Mouse (Mus musculus): Measurements from ENCODE around the gene Snhg11. TPM values are rescaled to one million over a fixed set of nuclear protein-coding genes. Genes with fewer than 3 reads are reported as not detected.
A peak's percentile ranks its signal among the peaks of the same experiment; 100 is the strongest.

Gene Snhg11
- total RNA-seq (2021) = 100 to 1,000 TPM; 812 to 868 TPM
- long read RNA-seq, experiment 1, full-length matches to known transcripts = 32 of 239 reads
- long read RNA-seq, experiment 1, partial matches to known transcripts = 22 of 239 reads
- long read RNA-seq, experiment 1, other reads (novel, unspliced or antisense) = 185 of 239 reads
- long read RNA-seq, experiment 2, full-length matches to known transcripts = 71 of 354 reads
- long read RNA-seq, experiment 2, partial matches to known transcripts = 18 of 354 reads
- long read RNA-seq, experiment 2, other reads (novel, unspliced or antisense) = 265 of 354 reads

DNA sequence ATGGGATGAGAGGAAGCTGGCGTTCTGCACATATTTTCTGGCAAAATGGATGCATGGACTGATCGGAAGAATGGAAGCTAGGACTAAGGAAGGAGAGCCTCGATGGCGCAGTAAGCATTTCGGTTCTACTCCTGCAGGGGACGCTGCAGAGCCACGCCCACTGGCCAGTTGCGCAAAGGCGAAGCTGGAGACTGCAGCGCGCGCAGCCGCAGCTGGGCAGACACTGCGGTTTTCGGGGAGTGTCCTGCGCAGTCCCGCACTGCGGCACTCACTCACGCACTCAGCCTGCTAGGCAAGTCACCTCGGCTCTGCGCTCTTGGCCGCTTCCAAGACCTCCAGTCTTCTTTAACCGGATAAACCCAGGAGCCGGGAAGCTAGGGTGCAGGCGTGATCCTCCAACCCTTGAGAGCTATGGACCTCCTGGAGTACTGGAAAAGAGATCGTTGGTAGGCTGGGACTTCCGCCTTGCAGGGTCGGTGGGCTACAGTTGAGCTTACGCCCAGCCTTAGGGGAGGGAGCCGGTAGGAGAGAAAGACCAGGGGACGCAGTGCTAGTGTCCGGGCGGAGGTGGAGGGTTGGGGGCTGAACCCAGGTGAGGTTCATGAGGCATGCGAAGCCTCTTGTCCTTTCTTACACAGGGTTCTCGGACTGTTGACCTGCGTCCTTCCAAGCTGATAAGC is at the start of gene Snhg11:
Gene Snhg11, plus strand, starts transcription at position 196 of the 680 bp plus-strand sequence.
- Histone ChIP-seq H3K4me3 (peak within 1 kb of the TSS; percentile 74), H3K27ac (peak within 1 kb of the TSS; percentile 100)
- intact Hi-C loops (cut with DNase I) = loop anchor here (1.0 kb wide), 1 partner anchor 14 kb away; no protein-coding TSS in a partner anchor
- DNase-seq (ENCODE audit: extremely low spot score in 1 of 2, low spot score in 2 of 2) = peak; percentile 91 to 97
- peak; percentile 92 for TF ChIP-seq CTCF (IDR thresholded peaks at IDR 0.05)

DNA sequence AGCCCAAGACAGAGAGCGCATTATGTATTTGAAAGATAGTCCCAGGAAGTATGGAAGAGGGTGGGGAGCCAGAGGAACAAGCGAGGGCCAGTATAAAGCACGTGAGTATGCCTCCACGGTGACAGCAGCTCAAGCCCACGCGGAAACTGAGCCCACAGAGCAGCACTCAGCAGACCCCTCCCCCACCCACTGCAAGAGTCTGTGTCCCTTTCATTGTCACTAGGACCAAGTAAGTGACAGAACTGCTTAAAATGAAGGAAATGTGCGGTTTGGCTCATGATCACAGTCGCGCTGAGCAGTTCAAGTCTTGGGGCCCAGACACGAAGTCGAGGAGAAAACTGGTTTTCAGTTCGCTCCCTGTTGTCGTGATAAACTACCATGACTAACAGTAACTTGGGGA is 41.1 kb upstream of the Snhg11 start:
- no peak overlapping the region for H3K27ac ChIP-seq
- intact Hi-C loops (cut with DNase I) = no loop called here
- no peak for DNase-seq (ENCODE audit: extremely low spot score in 1 of 2, low spot score in 2 of 2)
- no peak for TF ChIP-seq CTCF (IDR thresholded peaks at IDR 0.05)
- H3K4me3 ChIP-seq = no peak overlapping the region

DNA sequence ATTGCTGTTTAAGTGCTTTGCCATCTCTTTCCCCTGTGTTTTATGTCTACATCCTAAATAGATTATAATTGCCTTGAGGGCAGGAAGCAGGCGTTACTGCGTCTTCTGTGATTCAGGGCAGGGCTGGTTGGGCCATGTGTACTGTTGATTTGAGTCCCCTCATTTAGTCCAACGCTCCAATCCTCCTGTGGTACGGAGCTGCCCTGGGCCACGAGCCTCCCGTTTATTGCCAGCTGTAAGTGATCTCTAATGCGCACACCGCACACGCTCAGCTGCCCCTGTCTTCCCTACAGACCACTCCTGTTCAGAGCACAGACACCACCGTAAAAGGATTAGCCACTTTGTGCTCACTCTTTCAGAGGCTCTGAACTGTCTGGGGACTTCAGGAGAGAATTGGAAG is 37.7 kb upstream of the Snhg11 start:
- intact Hi-C loops (cut with DNase I) = no loop called here
- TF ChIP-seq CTCF (IDR thresholded peaks at IDR 0.05) = no peak
- Histone ChIP-seq H3K4me3 (no peak overlapping the region), H3K27ac (no peak overlapping the region)
- no peak for DNase-seq (ENCODE audit: extremely low spot score in 1 of 2, low spot score in 2 of 2)

DNA sequence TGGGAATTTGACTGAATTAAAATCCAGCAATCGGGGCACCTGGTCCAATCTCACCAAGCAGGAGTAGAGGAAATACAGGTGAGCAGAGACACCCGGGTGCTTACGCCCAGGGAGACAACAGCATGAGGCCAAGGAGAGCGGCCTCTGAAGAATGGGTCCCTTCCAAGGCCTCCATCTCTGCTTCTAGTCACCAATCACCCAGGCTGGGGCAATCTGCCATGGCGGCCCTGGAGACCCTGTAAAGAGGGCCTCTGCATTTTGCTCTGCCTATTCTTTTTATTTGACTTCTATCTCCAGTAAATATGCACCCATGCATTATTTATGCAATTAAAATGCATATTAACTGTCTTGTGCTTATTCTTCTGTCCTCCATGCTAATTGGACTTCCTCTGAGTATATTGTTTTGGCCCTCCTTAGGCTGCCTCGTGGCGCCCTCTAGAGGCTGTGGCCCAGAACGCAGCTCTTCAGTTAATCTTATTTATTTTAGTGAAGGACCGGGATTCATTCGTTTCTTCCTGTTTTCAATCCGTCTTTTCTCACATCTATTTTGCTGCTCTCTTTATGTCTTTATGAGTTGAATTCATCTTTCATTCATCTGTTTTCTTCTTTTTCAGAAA is 35.4 kb upstream of the Snhg11 start:
- peak; percentile 94 for TF ChIP-seq CTCF (IDR thresholded peaks at IDR 0.05)
- intact Hi-C loops (cut with DNase I) = loop anchor here (2.0 to 5.0 kb wide), 3 partner anchors 58 to 733 kb away; no protein-coding TSS in a partner anchor
- no peak overlapping the region for H3K27ac ChIP-seq
- H3K4me3 ChIP-seq = no peak overlapping the region
- DNase-seq (ENCODE audit: extremely low spot score in 1 of 2, low spot score in 2 of 2) = peak; percentile 61 to 62

DNA sequence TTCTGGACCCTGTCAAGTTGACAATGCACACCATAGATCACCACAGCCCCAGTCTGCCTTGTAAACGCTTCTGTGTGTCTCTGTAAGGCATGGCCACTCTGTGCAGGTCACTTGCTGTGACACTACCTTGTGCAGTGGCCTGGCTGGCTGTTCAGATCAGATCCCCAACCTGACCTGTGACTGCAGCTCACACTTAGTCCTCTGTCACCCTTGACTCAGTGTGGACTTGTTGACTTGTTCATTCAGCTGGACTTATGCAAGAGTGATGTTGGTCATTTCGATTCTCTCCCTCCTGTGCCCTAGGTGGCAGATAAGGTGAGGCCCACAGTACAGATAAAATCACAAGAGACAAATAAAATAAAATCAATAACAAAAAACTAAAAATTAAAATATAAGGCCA is 34.1 kb upstream of the Snhg11 start:
- intact Hi-C loops (cut with DNase I) = loop anchor here (2.0 to 5.0 kb wide), 3 partner anchors 59 to 734 kb away; no protein-coding TSS in a partner anchor
- no peak for TF ChIP-seq CTCF (IDR thresholded peaks at IDR 0.05)
- Histone ChIP-seq H3K27ac (no peak overlapping the region), H3K4me3 (no peak overlapping the region)
- DNase-seq (ENCODE audit: extremely low spot score in 1 of 2, low spot score in 2 of 2) = no peak

DNA sequence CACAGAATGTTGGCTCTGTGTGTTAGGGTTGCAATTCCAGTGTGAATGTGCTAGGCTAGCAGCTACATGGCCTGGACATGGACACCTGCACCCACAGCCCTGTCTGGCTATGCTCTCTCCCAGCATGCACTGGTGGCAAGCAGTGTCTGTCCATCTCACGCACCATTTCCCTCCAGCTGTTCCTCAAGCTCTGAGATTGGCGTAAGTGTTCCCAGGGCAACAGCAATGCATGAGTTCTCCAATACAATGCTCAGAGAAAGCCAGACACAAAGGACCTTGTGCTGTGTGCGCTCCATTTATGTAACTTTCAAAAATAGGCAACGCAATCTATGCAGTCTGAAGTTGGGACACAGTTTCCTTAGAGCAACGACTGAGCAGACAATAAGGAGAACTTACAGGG is 31.9 kb upstream of the Snhg11 start:
- no peak for DNase-seq (ENCODE audit: extremely low spot score in 1 of 2, low spot score in 2 of 2)
- no peak for TF ChIP-seq CTCF (IDR thresholded peaks at IDR 0.05)
- H3K27ac ChIP-seq = no peak overlapping the region
- no peak overlapping the region for H3K4me3 ChIP-seq
- intact Hi-C loops (cut with DNase I) = loop anchor here (5.0 kb wide), 2 partner anchors 61 to 736 kb away; no protein-coding TSS in a partner anchor

DNA sequence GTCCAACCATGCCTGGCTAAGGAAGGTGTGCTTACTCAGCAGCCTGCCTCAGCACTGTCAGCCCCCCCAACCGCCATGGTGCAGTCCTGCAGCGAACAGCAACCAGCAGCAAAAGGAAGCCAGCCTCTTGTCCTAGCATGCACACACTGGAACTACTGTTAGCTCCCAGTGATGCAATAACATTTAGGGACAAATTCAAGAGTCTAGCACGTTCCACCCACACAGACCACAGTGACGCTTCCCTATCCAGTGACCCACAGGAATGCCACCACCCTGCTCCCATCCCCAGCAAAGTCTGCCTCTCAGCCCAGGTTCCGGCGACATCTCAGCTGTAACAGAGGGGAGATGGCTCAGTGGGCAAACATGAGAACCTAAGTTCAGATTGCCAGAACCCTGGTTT is 29.0 kb upstream of the Snhg11 start:
- intact Hi-C loops (cut with DNase I) = no loop called here
- no peak for TF ChIP-seq CTCF (IDR thresholded peaks at IDR 0.05)
- Histone ChIP-seq H3K27ac (no peak overlapping the region), H3K4me3 (no peak overlapping the region)
- DNase-seq (ENCODE audit: extremely low spot score in 1 of 2, low spot score in 2 of 2) = no peak

DNA sequence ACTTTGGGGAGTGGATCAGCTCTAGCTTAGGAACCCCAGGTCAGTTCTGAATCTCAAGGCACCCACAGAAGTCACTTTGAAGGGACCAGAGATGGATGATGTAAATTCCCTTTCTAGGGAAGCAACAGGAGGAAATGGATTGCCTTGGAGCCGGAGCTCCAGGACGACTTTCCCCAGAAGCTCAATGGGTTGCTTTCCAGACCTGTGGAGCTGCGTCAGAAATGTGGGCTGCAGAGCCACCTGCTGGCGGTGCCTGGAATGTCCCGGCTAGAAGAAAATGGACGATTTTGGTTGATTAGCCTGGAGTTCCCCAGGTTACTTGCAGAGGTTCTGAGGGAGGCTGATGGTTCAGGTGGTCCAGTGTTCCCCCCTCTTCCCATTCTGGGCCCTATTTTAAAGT is 27.6 kb upstream of the Snhg11 start:
- Histone ChIP-seq H3K4me3 (no peak overlapping the region), H3K27ac (no peak overlapping the region)
- intact Hi-C loops (cut with DNase I) = loop anchor here (2.0 kb wide), 2 partner anchors 137 to 299 kb away; no protein-coding TSS in a partner anchor
- TF ChIP-seq CTCF (IDR thresholded peaks at IDR 0.05) = peak; percentile 92
- DNase-seq (ENCODE audit: extremely low spot score in 1 of 2, low spot score in 2 of 2) = peak; percentile 63 to 69

DNA sequence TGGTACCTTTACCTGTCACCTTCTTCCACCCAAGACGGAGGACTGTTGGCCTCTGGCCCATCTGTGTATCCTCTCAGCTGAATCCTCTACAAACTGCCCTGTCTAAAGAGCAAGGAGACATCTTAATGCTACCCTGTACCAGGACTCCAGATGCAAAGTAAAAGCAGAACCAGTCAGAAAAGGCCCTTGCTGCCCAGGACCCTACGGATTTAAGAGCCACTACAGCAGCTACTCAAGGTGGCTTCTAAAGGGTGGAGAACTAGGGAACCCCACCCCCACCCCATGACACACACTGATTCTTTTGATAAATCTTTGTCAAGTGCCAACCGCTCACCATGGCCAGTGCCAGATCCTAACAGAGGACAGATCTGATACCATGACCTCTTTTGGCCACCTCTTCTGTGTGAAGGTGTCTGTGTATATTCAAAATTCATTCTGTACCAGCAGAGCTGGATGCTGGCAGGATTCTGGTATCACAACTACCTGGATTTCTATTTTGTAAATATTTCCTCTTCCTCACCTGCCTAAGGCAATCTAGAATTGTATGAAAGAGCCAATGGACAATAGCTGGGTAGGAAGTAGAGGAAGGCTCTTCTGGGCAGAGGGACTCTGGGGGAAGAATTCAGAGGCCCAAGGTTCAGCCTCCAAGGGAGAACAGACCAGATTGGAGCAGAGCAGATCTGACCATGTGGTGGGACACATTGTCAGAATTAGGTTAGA is 22.5 kb upstream of the Snhg11 start:
- no peak for TF ChIP-seq CTCF (IDR thresholded peaks at IDR 0.05)
- DNase-seq (ENCODE audit: extremely low spot score in 1 of 2, low spot score in 2 of 2) = no peak
- H3K27ac ChIP-seq = no peak overlapping the region
- H3K4me3 ChIP-seq = no peak overlapping the region
- intact Hi-C loops (cut with DNase I) = no loop called here

DNA sequence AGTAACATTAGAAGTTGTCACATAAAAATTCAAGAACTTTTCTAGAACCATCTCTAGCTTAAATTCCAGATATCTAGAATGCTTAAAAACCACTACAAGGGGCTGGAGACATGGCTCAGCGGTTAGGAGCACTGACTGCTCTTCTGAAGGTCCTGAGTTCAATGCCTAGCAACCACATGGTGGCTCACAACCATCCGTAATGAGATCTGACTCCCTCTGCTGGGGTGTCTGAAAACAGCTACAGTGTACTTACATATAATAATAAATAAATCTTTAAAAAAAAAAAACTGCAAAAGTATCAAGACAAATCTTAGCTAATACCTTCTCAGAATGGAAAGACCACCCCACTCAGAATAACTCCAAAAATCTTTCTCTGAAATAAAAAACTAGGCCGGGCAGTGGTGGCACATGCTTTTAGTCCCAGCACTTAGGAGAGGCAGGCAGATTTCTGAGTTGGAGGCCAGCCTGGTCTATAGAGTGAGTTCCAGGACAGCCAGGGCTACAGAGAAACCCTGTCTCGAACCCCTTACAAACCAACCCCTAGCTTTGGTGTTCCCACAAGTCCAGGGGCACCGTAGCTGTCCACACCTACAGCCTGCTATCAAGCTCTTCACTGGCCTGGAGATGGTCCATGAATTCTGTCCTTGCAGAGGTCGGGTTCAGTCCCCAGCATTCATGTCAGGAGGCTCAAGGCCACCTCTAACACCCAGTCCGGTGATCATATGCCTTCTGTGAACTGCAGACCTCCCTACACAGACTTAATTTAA is 20.9 kb upstream of the Snhg11 start:
- Histone ChIP-seq H3K27ac (no peak overlapping the region), H3K4me3 (no peak overlapping the region)
- intact Hi-C loops (cut with DNase I) = no loop called here
- no peak for DNase-seq (ENCODE audit: extremely low spot score in 1 of 2, low spot score in 2 of 2)
- peak; percentile 22 for TF ChIP-seq CTCF (IDR thresholded peaks at IDR 0.05)

DNA sequence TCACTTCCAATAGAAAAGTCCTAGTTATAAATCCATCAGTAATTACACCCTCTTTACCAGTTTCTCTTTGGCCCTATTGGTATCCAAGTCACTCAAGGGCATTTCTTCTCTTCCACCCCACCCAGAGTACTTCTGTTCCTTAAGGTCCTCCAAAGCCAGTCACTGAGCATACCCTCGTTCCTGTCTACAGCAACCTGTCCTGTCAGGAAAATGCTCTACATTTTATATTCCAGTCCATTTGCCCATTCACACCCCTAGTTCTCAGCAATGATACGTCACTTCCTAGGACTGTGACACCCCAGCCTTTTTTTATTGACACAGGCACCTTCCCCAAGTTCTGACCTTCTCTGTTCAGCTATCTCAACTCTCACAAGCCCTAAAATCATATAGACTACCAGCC is 20.2 kb upstream of the Snhg11 start:
- no peak overlapping the region for H3K27ac ChIP-seq
- no peak for TF ChIP-seq CTCF (IDR thresholded peaks at IDR 0.05)
- intact Hi-C loops (cut with DNase I) = no loop called here
- DNase-seq (ENCODE audit: extremely low spot score in 1 of 2, low spot score in 2 of 2) = no peak
- H3K4me3 ChIP-seq = no peak overlapping the region

Data from left cerebral cortex, adult 2 months (tissue).